Mouse (Mus musculus) retina, postnatal 7 days (tissue): ENCODE data around the gene Adam1b.
"Not testable (repeated sequence)": the region's sequence is repeated elsewhere in the genome, so short reads cannot be mapped to it uniquely, and the experiment has no call there.

Source experiments
- DNase-seq: peaks from one replicate; pipeline ENCODE4 v3.0.0-alpha.2; 2012; ENCODE audit warnings: low read depth, low spot score

Adam1b gene

GRCm38 (mm10) chr5:121503231-121503630 is at the start of gene Adam1b:
TSS of gene Adam1b (minus strand) at chr5:121503435.
- DNase-seq, result no peak

GRCm38 (mm10) chr5:121549196-121549595 is 46.0 kb upstream of the Adam1b start:
- no peak for DNase-seq

GRCm38 (mm10) chr5:121547084-121547483 is 43.8 kb upstream of the Adam1b start:
- DNase-seq, result no peak

GRCm38 (mm10) chr5:121546530-121546895 is 43.3 kb upstream of the Adam1b start:
- no peak for DNase-seq

GRCm38 (mm10) chr5:121545793-121546529 is 42.7 kb upstream of the Adam1b start, which contains the start of gene Mapkapk5:
TSS of gene Mapkapk5 (minus strand) at chr5:121545905.
- DNase-seq, result peak; percentile 93

GRCm38 (mm10) chr5:121544910-121545792 is 41.9 kb upstream of the Adam1b start, which contains the start of the genes Adam1a and Gm42878:
TSS of gene Adam1a (minus strand) at chr5:121545482.
TSS of gene Gm42878 (minus strand) at chr5:121545482.
- peak; percentile 38 for DNase-seq

GRCm38 (mm10) chr5:121543370-121543769 is 40.1 kb upstream of the Adam1b start:
- no peak for DNase-seq

GRCm38 (mm10) chr5:121541235-121541634 is 38.0 kb upstream of the Adam1b start:
- no peak for DNase-seq

GRCm38 (mm10) chr5:121540066-121540465 is 36.8 kb upstream of the Adam1b start:
- DNase-seq, result no peak

- no peak for DNase-seq
Observed at GRCm38 (mm10) chr5:121537588-121537987, 34.4 kb upstream of the Adam1b start.

GRCm38 (mm10) chr5:121536921-121537555 is 33.8 kb upstream of the Adam1b start:
- DNase-seq, result no peak

GRCm38 (mm10) chr5:121535116-121535515 is 31.9 kb upstream of the Adam1b start:
- no peak for DNase-seq

- DNase-seq, result no peak
Observed at GRCm38 (mm10) chr5:121534521-121534920, 31.3 kb upstream of the Adam1b start.

GRCm38 (mm10) chr5:121526961-121527360 is 23.7 kb upstream of the Adam1b start:
- no peak for DNase-seq

GRCm38 (mm10) chr5:121526526-121526925 is 23.3 kb upstream of the Adam1b start:
- no peak for DNase-seq

- DNase-seq, result no peak
Observed at GRCm38 (mm10) chr5:121525774-121526450, 22.7 kb upstream of the Adam1b start.

GRCm38 (mm10) chr5:121519758-121520157 is 16.5 kb upstream of the Adam1b start:
- not testable (repeated sequence) for DNase-seq

GRCm38 (mm10) chr5:121518983-121519382 is 15.7 kb upstream of the Adam1b start:
- no peak for DNase-seq

GRCm38 (mm10) chr5:121510009-121510408 is 6.8 kb upstream of the Adam1b start:
- no peak for DNase-seq

- DNase-seq, result no peak
Observed at GRCm38 (mm10) chr5:121506846-121507245, 3.6 kb upstream of the Adam1b start.

- DNase-seq, result not testable (repeated sequence)
Observed at GRCm38 (mm10) chr5:121501424-121501996, 1.7 kb downstream of the Adam1b start.
